Mouse (Mus musculus): ENCODE data around the gene Zdhhc12. TPM values are rescaled to one million over a fixed set of nuclear protein-coding genes. Genes with fewer than 3 reads are reported as not detected.

Zdhhc12 gene
- polyA plus RNA-seq, 1 experiment from 2014 or later = 29.4 TPM

DNA sequence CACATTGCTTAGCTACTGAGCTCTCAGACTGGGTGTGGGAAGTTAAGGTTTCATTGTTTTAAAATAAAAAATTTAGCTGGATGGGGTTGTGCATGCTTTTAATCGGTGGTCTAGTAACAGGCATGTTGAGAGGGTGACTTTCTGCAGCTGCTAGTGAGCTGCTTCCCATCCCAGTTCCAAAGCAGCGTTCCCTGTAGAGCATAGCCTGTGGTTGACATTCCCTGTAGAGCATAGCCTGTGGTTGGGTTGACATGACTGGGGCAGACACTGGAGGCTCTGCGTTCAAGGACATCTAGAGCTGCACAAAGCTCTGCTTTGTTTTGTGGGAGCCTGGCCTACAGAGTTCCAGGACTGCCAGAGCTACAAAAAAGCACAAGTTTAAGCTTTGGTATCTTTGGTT, 20.2 kb downstream of the Zdhhc12 start:
- no peak overlapping the region for H3K4me3 ChIP-seq (ENCODE audit: low read length)
- no peak overlapping the region for H3K4me2 ChIP-seq (ENCODE audit: low read depth, low read length)
- peaks cover 7% of the 10 kb centered on the region for H3K4me1 ChIP-seq (ENCODE audit: control insufficient read depth, insufficient read depth, low read length)
- H3K27me3 ChIP-seq (ENCODE audit: control insufficient read depth, insufficient read depth, low read length) = no peaks in the 10 kb centered on the region
- H3K36me3 ChIP-seq (ENCODE audit: control insufficient read depth, insufficient read depth) = peaks cover 29% of the 10 kb centered on the region
- WGBS = 76% methylated on average over 3 of the region's 3 CpGs
- H3K27ac ChIP-seq (ENCODE audit: low read length) = no peak overlapping the region
- H3K9ac ChIP-seq (ENCODE audit: low read length) = no peak overlapping the region
- no peak for ATAC-seq (replicated peaks; ENCODE audit: extremely low read depth, insufficient read depth, low FRiP score)
- H3K9me3 ChIP-seq (replicated peaks; ENCODE audit: control insufficient read depth, low read length) = no peaks in the 10 kb centered on the region

DNA sequence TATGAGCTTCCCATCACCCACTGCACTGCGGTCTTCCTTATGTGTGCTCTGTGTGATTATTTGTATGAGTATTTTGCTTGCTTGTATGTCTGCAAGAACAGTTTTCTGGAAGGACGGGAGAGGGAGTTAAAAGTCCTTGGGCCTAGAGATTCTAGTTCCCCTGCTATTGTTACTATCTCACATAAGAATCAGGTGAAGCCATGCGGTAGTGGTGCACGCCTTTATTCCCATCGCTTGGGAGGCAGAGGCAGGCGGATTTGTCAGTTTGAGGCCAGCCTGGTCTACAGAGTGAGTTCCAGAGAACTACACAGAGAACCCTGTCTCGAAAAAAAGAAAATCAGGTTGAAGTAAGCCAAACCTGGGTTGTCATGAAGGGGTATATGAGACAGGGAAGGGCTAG, 20.6 kb downstream of the Zdhhc12 start:
- Histone ChIP-seq H3K9ac (ENCODE audit: low read length) (no peak overlapping the region), H3K4me2 (ENCODE audit: low read depth, low read length) (no peak overlapping the region), H3K27ac (ENCODE audit: low read length) (no peak overlapping the region), H3K27me3 (ENCODE audit: control insufficient read depth, insufficient read depth, low read length) (no peaks in the 10 kb centered on the region), H3K36me3 (ENCODE audit: control insufficient read depth, insufficient read depth) (peaks cover 30% of the 10 kb centered on the region), H3K4me1 (ENCODE audit: control insufficient read depth, insufficient read depth, low read length) (peaks cover 7% of the 10 kb centered on the region), H3K9me3 (replicated peaks; ENCODE audit: control insufficient read depth, low read length) (no peaks in the 10 kb centered on the region), H3K4me3 (ENCODE audit: low read length) (no peak overlapping the region)
- WGBS = 74% methylated on average over 7 of the region's 7 CpGs
- no peak for ATAC-seq (replicated peaks; ENCODE audit: extremely low read depth, insufficient read depth, low FRiP score)

DNA sequence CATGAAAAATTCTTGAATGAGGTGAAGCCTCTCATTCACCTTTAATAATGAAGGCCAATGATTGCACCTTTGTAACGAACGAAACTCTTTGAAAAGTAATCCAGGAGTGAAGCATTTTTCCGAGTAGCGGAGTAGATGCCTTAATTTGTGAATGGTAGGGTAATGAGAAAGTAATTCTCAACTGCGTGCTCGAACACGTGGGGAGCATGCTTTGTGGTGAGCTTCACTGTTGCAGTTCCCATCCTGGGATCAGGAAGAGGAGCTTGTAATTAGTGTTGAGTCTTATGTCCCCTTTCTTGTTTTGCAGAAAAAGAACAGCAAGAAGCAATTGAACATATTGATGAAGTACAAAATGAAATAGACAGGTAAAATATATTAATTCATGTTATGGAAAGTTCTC, 25.5 kb downstream of the Zdhhc12 start:
- H3K9ac ChIP-seq (ENCODE audit: low read length) = peak overlapping the region; percentile 94
- no peak for ATAC-seq (replicated peaks; ENCODE audit: extremely low read depth, insufficient read depth, low FRiP score)
- H3K4me1 ChIP-seq (ENCODE audit: control insufficient read depth, insufficient read depth, low read length) = peaks cover 26% of the 10 kb centered on the region
- 25% methylated on average over 7 of the region's 7 CpGs for WGBS
- H3K27me3 ChIP-seq (ENCODE audit: control insufficient read depth, insufficient read depth, low read length) = no peaks in the 10 kb centered on the region
- peak overlapping the region; percentile 96 for H3K4me3 ChIP-seq (ENCODE audit: low read length)
- H3K4me2 ChIP-seq (ENCODE audit: low read depth, low read length) = peak overlapping the region; percentile 76
- no peak overlapping the region for H3K27ac ChIP-seq (ENCODE audit: low read length)
- no peaks in the 10 kb centered on the region for H3K9me3 ChIP-seq (replicated peaks; ENCODE audit: control insufficient read depth, low read length)
- H3K36me3 ChIP-seq (ENCODE audit: control insufficient read depth, insufficient read depth) = peaks cover 29% of the 10 kb centered on the region

DNA sequence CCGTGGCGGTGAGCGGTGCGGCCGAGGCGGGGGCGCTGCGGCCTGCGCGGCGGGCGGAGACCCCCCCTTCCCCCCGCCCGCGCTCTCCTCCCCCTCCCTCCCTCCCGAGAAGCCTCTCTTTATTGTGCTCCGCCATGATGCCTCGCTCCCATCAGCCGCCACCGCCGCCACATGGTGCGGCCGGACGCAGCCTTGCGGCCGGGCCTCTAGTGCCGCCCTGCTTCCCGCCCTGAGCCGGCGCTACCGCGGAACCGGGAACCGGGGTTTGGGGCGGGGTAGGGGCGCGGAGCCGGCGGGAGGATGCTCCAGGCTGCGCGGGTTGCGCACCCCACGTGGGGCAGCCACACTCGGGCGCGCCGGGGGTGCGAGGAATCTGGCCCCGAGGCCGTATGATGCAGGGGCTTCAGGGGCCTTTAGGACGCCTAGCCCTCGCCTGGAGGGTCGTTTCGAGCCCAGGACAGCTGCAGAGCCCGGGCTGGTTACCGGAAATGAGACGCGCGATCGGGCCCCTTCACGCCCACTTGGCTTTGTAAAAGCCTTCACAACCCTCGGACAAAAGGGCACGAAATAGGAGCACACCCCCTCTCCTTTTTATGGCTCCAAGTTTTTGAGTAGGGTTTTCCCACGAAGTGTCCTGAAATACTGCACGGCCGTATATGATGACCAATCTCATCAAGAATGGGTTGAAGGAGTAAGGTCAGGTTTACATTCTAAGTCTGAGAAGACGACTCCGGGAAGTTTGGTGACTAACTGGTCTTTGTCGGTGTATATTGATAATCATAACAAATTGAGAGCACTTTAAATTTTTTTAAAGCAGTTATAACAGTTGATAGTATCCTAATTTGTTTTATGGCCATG, 26.2 kb downstream of the Zdhhc12 start:
- Histone ChIP-seq H3K4me1 (ENCODE audit: control insufficient read depth, insufficient read depth, low read length) (peaks cover 26% of the 10 kb centered on the region), H3K9me3 (replicated peaks; ENCODE audit: control insufficient read depth, low read length) (no peaks in the 10 kb centered on the region), H3K27ac (ENCODE audit: low read length) (peak overlapping the region; percentile 99), H3K4me3 (ENCODE audit: low read length) (peak overlapping the region; percentile 96), H3K36me3 (ENCODE audit: control insufficient read depth, insufficient read depth) (peaks cover 23% of the 10 kb centered on the region), H3K4me2 (ENCODE audit: low read depth, low read length) (peak overlapping the region; percentile 76), H3K27me3 (ENCODE audit: control insufficient read depth, insufficient read depth, low read length) (no peaks in the 10 kb centered on the region), H3K9ac (ENCODE audit: low read length) (peak overlapping the region; percentile 94)
- peak; percentile 1; the same call in 1 of the 2 replicates for ATAC-seq (replicated peaks; ENCODE audit: extremely low read depth, insufficient read depth, low FRiP score)
- under 1% methylated on average over 53 of the region's 69 CpGs for WGBS

DNA sequence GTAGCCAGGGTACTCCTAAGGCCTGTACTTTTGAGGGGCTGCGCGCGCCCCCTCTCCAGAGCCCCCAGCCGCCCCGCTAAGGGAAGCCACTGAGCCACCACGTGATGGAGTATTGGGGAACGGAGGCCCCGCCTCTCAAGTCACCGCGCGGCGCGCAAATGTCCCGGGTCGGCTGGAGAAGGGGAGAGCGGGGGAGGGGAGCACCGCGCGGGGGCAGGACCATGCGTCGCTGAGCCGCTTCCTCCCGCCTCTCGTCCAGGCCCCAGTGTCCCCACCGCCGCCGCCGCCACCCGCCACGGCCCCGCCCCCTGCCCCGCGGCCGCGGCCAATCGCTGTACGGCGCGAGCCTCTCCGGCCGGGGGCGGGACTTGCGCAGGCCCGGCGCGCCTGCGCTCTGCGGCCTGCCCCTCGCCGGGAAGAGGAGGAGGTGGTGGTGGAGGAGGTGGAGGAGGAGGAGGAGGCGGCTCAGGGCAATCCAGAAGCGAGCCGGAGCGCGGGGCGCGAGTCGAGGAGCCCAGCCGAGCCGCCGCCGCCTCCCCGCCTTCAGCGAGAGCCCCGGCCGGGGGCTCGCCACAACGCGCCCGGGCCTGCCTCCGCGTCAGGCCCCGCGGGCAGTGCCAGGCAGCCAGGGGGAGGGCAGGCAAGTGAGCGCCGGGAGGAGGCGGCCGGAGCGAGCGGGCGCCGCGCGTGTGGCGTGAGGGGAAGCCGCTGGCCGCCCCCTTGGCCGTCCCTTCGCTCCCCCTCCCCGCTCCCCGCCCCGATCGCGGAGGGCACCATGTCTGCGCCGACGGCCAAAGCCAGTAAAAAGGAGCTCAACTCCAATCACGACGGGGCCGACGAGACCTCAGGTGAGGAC, 27.2 kb downstream of the Zdhhc12 start:
- peak; percentile 93 for ATAC-seq (replicated peaks; ENCODE audit: extremely low read depth, insufficient read depth, low FRiP score)
- 1% methylated on average over 55 of the region's 101 CpGs for WGBS
- peak overlapping the region; percentile 94 for H3K9ac ChIP-seq (ENCODE audit: low read length)

DNA sequence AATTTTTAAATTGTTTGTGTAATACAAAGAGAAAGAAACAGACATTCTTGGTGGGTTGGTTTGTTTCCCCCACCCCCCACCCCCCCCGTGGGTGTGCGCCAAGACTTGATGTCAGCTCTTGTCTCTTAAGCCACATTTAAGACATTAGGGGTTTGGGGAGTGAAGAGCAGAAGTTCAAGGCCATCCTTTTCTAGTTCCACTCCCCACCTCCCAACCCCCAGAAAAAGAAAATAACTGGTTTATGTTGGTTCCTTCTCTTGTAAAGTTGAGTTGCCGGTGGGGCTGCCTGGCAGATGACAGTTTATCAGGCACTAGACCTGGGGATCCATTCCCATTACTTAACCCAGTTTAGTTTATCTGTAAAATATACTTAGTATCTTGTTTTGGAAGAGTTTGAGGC, 29.1 kb downstream of the Zdhhc12 start:
- H3K4me1 ChIP-seq (ENCODE audit: control insufficient read depth, insufficient read depth, low read length) = peaks cover 26% of the 10 kb centered on the region
- H3K27me3 ChIP-seq (ENCODE audit: control insufficient read depth, insufficient read depth, low read length) = no peaks in the 10 kb centered on the region
- peak overlapping the region; percentile 87 for H3K4me2 ChIP-seq (ENCODE audit: low read depth, low read length)
- peak overlapping the region; percentile 95 for H3K27ac ChIP-seq (ENCODE audit: low read length)
- WGBS = 57% methylated on average over 3 of the region's 3 CpGs
- no peak for ATAC-seq (replicated peaks; ENCODE audit: extremely low read depth, insufficient read depth, low FRiP score)
- no peaks in the 10 kb centered on the region for H3K9me3 ChIP-seq (replicated peaks; ENCODE audit: control insufficient read depth, low read length)
- H3K9ac ChIP-seq (ENCODE audit: low read length) = peak overlapping the region; percentile 80
- peak overlapping the region; percentile 68 for H3K4me3 ChIP-seq (ENCODE audit: low read length)
- peaks cover 9% of the 10 kb centered on the region; the same call in 1 of the 2 replicates for H3K36me3 ChIP-seq (ENCODE audit: control insufficient read depth, insufficient read depth)

More for the DNA sequence above, 27.2 kb downstream of the Zdhhc12 start:
- H3K27ac ChIP-seq (ENCODE audit: low read length) = peak overlapping the region; percentile 99
- H3K4me3 ChIP-seq (ENCODE audit: low read length) = peak overlapping the region; percentile 96
- peak overlapping the region; percentile 64 for H3K4me2 ChIP-seq (ENCODE audit: low read depth, low read length)
- H3K27me3 ChIP-seq (ENCODE audit: control insufficient read depth, insufficient read depth, low read length) = no peaks in the 10 kb centered on the region
- H3K36me3 ChIP-seq (ENCODE audit: control insufficient read depth, insufficient read depth) = peaks cover 23% of the 10 kb centered on the region
- peaks cover 26% of the 10 kb centered on the region for H3K4me1 ChIP-seq (ENCODE audit: control insufficient read depth, insufficient read depth, low read length)
- no peaks in the 10 kb centered on the region for H3K9me3 ChIP-seq (replicated peaks; ENCODE audit: control insufficient read depth, low read length)

DNA sequence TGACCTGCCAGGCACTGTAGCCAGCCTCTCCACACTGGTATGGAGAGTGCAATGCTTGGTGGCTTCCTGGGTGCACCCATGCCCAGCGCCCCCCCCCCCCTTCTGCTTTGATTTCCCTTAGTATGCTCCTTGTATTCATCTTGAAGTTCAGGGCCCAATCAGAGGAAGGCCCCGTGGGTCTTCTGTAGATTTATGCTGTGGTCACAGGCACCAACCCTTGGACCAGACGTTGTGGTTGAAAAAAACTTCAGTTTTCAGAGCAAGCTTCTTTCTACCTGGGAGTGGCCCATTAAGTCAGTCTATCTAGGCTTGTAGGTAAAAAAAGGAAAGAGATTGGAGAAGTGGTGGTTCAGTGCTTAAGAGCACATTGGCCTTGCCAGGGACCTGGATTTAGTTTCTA, 29.7 kb downstream of the Zdhhc12 start:
- Histone ChIP-seq H3K27ac (ENCODE audit: low read length) (peak overlapping the region; percentile 95), H3K4me2 (ENCODE audit: low read depth, low read length) (peak overlapping the region; percentile 87), H3K36me3 (ENCODE audit: control insufficient read depth, insufficient read depth) (peaks cover 5% of the 10 kb centered on the region; the same call in 1 of the 2 replicates), H3K27me3 (ENCODE audit: control insufficient read depth, insufficient read depth, low read length) (no peaks in the 10 kb centered on the region), H3K4me3 (ENCODE audit: low read length) (peak overlapping the region; percentile 68), H3K4me1 (ENCODE audit: control insufficient read depth, insufficient read depth, low read length) (peaks cover 26% of the 10 kb centered on the region), H3K9ac (ENCODE audit: low read length) (peak overlapping the region; percentile 80), H3K9me3 (replicated peaks; ENCODE audit: control insufficient read depth, low read length) (no peaks in the 10 kb centered on the region)
- ATAC-seq (replicated peaks; ENCODE audit: extremely low read depth, insufficient read depth, low FRiP score) = no peak
- WGBS = 21% methylated on average over 3 of the region's 3 CpGs

DNA sequence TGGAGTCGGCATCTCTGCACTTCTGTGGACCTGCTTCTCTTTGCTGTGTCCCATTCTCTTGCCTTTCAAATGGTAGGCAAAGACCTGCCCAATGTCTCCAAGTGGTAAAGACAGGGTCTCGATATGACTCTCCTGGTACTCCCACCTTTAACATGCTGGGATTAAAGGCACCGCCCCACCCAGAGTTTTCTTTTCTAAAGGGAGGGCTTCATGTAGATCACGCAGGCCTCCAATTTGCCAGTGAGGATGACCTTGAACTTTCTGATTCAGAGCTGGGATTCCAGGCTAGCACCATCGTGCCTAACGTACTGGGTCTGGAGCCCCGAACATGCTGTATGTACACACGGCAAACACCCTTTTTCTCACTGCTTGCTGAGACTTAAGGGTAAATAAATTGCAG, 30.2 kb downstream of the Zdhhc12 start:
- peaks cover 24% of the 10 kb centered on the region for H3K4me1 ChIP-seq (ENCODE audit: control insufficient read depth, insufficient read depth, low read length)
- peak overlapping the region; percentile 80 for H3K9ac ChIP-seq (ENCODE audit: low read length)
- H3K27ac ChIP-seq (ENCODE audit: low read length) = peak overlapping the region; percentile 95
- no peak for ATAC-seq (replicated peaks; ENCODE audit: extremely low read depth, insufficient read depth, low FRiP score)
- 8% methylated on average over 8 of the region's 8 CpGs for WGBS
- H3K4me3 ChIP-seq (ENCODE audit: low read length) = peak overlapping the region; percentile 68
- no peaks in the 10 kb centered on the region for H3K9me3 ChIP-seq (replicated peaks; ENCODE audit: control insufficient read depth, low read length)
- H3K27me3 ChIP-seq (ENCODE audit: control insufficient read depth, insufficient read depth, low read length) = no peaks in the 10 kb centered on the region
- H3K36me3 ChIP-seq (ENCODE audit: control insufficient read depth, insufficient read depth) = no peaks in the 10 kb centered on the region
- H3K4me2 ChIP-seq (ENCODE audit: low read depth, low read length) = peak overlapping the region; percentile 87

All from heart, embryonic 16.5 days (tissue).